Mouse (Mus musculus): ENCODE data around the gene Cachd1. TPM values are rescaled to one million over a fixed set of nuclear protein-coding genes. Genes with fewer than 3 reads are reported as not detected.

The Cachd1 gene
- total RNA-seq, 2 experiments from 2014 or later = 39.5 to 42.5 TPM

DNA sequence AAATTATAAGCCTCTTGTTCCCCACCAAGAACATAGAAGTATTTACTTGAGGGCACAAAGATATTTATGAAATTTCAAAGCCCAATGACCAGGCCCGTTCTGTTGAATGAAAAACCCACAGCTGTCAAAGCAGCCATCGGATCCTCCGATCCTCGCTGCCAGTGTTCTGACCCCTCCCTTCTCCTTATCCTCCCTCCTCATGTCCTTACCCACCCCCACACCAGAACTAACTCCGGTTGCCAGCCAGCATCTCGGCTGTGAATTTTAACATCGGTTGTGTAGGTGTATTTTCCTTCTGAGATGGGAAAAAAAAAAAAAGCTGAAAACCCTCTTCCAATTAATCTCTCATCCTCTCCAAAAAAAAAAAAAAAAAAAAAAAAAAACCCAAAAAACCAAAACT is 260.7 kb downstream of the Cachd1 start:
- Histone ChIP-seq H3K27ac (peak overlapping the region; percentile 63; the same call in 1 of the 2 replicates), H3K4me3 (no peak overlapping the region)
- peak; percentile 36 to 72 for DNase-seq (ENCODE audit: low spot score in 2 of 2)
- no peak for TF ChIP-seq CTCF (conservative IDR thresholded peaks at IDR 0.05)

DNA sequence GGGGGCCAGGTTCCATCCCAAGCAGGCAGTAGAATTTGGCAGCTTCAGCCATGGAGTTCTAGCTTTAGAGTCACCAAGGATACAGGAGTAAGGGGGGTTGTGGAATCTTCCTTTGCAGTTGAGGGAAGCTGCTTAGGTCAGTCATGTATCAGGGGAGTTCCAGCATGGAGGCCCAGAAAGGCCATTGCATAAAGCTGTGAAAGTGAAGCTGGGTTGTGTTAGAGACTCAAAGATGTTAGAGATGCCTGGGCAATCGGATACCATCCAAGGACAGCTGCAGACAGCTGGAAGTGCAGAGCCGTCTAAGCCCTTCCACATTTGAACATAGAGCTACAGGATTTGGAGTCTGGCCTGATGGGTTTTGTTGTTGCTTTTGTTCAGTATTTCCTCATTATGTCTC is 267.2 kb downstream of the Cachd1 start:
- Histone ChIP-seq H3K27ac (no peak overlapping the region), H3K4me3 (no peak overlapping the region)
- no peak for DNase-seq (ENCODE audit: low spot score in 2 of 2)
- no peak for TF ChIP-seq CTCF (conservative IDR thresholded peaks at IDR 0.05)

DNA sequence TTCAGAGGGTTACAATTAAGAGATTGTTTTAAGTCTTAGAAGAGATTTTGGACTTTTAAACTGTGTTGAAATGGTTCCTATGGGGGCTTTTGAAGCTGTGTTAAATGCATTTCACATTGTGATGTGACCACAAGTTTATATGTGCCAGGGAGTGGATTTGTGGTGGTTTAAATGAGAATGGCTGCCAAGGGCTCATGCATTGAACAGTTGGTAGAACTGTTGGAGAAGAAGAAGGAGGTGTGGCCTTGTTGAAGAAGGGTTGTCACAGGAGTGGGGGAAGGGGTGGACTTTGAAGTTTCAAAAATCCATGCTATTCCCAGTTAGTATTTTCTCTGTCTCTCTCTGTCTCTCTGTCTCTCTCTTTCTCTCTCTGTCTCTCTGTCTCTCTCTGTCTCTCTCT is 267.7 kb downstream of the Cachd1 start:
- Histone ChIP-seq H3K4me3 (no peak overlapping the region), H3K27ac (no peak overlapping the region)
- TF ChIP-seq CTCF (conservative IDR thresholded peaks at IDR 0.05) = no peak
- no peak for DNase-seq (ENCODE audit: low spot score in 2 of 2)

DNA sequence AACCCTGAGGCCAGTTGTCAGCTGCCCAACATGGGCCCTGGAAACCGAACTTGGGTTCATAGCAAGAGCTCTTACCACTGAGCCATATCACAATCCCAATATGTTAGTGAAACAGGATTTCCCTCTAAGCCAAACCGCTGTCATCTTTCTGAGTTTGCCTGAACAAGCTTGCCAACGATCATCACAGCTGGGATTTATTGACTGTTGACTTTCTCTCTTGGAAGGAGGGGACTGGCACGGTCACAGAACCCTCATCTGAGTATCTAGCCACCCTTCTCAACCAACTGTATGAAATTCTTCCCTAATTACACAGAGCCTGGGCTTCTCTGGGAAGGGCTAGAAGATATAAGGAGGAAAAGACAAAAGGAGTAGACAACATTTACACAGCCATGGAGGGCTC is 270.1 kb downstream of the Cachd1 start:
- DNase-seq (ENCODE audit: low spot score in 2 of 2) = no peak
- H3K4me3 ChIP-seq = no peak overlapping the region
- no peak for TF ChIP-seq CTCF (conservative IDR thresholded peaks at IDR 0.05)
- no peak overlapping the region for H3K27ac ChIP-seq

DNA sequence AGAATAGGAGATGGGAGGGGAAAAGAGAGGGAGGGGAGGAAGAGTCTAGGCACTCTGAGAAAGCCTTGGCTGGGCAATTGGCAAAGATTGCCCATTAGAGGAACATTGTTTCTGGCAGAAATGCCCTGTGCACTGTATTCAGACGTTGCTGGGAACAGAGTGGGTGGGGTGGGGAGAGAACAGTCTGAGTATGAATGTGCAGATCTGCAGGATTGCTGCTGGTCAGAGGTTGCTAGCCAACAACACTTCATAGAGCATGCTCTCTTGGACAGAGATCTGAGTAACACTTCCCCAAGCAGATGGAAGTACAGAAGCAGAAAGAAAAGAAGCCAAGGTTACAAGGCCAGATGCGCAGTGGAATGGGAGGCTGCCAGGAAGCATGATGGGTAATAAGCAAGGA is 285.7 kb downstream of the Cachd1 start:
- TF ChIP-seq CTCF (conservative IDR thresholded peaks at IDR 0.05) = no peak
- DNase-seq (ENCODE audit: low spot score in 2 of 2) = no peak
- H3K4me3 ChIP-seq = no peak overlapping the region
- H3K27ac ChIP-seq = no peak overlapping the region

DNA sequence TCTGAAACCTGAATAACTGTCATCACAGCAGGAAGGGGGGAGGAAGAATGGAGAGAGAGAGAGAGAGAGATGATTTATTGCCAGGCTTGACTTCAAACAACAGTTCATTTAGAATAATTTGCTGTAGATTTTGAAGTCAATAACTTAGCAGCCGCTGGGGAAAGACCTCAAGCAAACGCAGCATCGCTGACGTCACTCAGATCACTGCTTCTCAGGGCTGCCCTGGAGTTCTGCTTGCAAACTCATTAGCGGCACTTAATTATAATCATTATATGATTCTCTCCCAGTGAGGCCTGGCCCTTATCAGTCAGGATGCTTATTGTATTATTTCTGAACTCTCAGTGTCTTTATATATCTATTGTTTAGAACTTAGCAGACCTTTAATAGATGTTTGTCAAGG is 289.9 kb downstream of the Cachd1 start:
- DNase-seq (ENCODE audit: low spot score in 2 of 2) = no peak
- TF ChIP-seq CTCF (conservative IDR thresholded peaks at IDR 0.05) = no peak

DNA sequence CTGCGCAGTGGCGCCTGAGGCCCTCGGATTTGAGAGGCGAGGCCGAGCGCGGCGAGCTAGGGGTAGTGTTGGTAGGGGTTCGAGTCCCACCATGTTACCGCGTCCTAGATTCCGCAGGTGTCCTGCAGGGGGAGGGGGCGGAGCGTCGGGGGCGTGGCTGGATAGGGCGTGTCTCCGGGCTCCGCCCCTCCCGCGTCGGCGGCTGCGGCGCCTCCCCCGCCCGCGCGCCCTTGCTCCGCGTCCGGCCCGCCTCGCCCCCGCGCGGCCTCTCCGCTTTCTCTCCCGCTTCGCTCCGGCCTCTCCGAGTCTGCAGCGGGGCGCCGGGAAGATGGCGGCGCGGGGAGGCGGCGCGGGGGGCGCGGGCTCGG is 292.3 kb downstream of the Cachd1 start, which contains the start of gene Raver2:
TSS of gene Raver2 (plus strand) at position 198 of the 368 bp plus-strand sequence.
- peak; percentile 60 for TF ChIP-seq CTCF (conservative IDR thresholded peaks at IDR 0.05)
- peak; percentile 35 to 56 for DNase-seq (ENCODE audit: low spot score in 2 of 2)
- H3K27ac ChIP-seq = peak within 1 kb of the TSS; percentile 90

More for the DNA sequence above, 289.9 kb downstream of the Cachd1 start:
- no peak overlapping the region for H3K4me3 ChIP-seq
- no peak overlapping the region for H3K27ac ChIP-seq

DNA sequence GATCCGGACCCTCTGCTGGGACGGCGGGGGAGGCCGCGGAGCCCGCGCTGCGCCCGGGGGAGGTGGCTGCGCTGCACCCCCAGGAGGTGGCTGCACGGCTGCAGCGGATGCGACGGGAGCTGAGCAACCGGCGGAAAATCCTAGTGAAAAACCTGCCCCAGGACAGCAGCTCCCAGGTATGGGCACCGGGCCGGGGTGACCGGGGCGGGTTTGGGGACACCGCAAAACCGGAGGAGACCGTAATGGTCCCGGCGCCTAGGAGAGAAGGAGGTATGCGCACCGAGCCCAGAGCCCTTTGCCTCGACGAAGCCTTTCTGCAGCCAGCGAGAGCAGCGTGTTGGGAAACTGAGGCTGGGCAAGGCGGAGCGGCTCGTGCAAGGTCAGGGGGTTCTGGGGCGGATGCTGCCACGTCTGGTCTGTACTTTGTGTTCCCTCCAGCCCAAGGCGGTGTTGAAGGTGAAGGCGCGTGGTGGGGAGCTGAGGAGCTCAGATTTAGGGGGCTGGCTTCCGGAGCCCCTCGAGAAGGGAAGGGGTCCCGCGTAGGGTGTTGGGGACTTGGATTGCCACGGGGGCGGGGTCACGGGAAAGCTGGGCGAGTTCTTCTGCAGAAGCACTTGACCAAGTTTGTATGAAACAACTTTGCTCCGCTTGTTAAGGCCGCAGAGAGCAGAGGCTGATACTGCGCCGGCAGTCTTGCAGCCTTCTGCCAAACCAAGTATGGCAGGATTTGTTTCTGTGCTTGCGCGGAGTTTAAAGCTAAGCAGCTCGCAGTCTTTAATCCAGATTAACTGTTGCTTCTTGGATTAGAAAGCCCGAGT is 292.9 kb downstream of the Cachd1 start:
- H3K4me3 ChIP-seq = peak overlapping the region; percentile 72
- DNase-seq (ENCODE audit: low spot score in 2 of 2) = peak in 1 of 2 experiments; percentile 32
- H3K27ac ChIP-seq = peak overlapping the region; percentile 90
- TF ChIP-seq CTCF (conservative IDR thresholded peaks at IDR 0.05) = no peak

More for the DNA sequence above, 292.3 kb downstream of the Cachd1 start, which contains the start of gene Raver2:
- H3K4me3 ChIP-seq = peak within 1 kb of the TSS; percentile 72

DNA sequence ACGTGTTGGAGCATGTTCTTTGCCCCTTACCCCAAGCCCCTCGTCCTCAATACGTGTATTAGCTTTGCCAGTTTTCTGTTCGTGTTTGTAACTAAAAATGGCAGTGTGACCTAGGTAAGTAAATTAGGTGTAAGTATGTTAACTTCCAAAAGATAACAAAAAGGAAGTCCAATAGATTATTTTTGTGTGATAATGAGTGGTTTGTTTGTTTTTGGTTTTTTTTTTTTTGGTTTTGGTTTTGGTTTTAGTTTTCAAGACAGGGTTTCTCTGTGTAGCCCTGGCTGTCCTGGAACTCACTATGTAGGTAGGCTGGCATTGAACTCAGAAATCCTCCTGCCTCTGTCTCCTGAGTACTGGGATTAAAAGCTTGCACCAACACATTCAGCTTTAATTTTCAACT is 295.1 kb downstream of the Cachd1 start:
- TF ChIP-seq CTCF (conservative IDR thresholded peaks at IDR 0.05) = no peak
- Histone ChIP-seq H3K4me3 (no peak overlapping the region; the same call in 1 of the 2 replicates), H3K27ac (no peak overlapping the region)
- DNase-seq (ENCODE audit: low spot score in 2 of 2) = no peak

DNA sequence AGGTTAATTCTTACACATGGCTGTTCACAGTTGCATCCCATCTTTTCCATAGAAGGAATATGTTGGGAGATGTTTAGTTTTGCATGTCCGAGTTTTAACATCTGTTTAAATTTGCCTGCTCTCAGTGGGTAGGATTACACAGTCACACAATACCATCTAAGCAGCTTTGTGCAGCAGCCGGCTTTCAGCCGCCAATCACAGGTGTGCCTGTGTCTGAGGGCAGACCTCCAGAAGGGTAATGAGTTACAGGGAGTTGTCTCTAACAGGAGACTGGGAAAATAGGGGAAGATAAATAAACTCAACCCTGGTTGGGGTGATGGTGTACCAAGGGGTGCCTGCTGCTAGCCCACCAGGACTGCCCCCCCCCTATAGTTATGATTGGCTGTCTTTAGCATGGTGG is 299.9 kb downstream of the Cachd1 start:
- TF ChIP-seq CTCF (conservative IDR thresholded peaks at IDR 0.05) = no peak
- no peak overlapping the region for H3K4me3 ChIP-seq
- H3K27ac ChIP-seq = no peak overlapping the region
- DNase-seq (ENCODE audit: low spot score in 2 of 2) = no peak

Other genes with a start within 250 kb of the Cachd1 start
- not detected for gene Gm10577, start 244.0 kb downstream of the Cachd1 start, total RNA-seq (2021)

Measured in layer of hippocampus, adult 2 months (tissue).